Mouse (Mus musculus): ENCODE data around the gene Zfp423. TPM values are rescaled to one million over a fixed set of nuclear protein-coding genes. Genes with fewer than 3 reads are reported as not detected.

Zfp423 gene
- polyA plus RNA-seq, 1 experiment from 2014 or later: 36.6 TPM

GRCm38 (mm10) chr8:87636226-87636742, 323.1 kb downstream of the Zfp423 start:
- Histone ChIP-seq H3K27ac (no peak overlapping the region), H3K9me3 (no peaks in the 10 kb centered on the region), H3K9ac (no peak overlapping the region), H3K4me2 (no peak overlapping the region), H3K4me1 (no peaks in the 10 kb centered on the region), H3K4me3 (replicated peaks) (no peak overlapping the region), H3K27me3 (0 out of 2 replicates have a peak, but pooled peaks cover 5% of the 10 kb centered on the region), H3K36me3 (replicated peaks) (no peaks in the 10 kb centered on the region)
- WGBS: 87% methylated on average over 11 of the region's 11 CpGs
- no peak for ATAC-seq (ENCODE audit: low FRiP score)

GRCm38 (mm10) chr8:87631776-87632175, 327.6 kb downstream of the Zfp423 start:
- Histone ChIP-seq H3K4me3 (replicated peaks) (no peak overlapping the region), H3K4me2 (no peak overlapping the region)
- ATAC-seq (ENCODE audit: low FRiP score): no peak

GRCm38 (mm10) chr8:87629656-87630055, 329.7 kb downstream of the Zfp423 start:
- Histone ChIP-seq H3K9ac (no peak overlapping the region), H3K27me3 (peaks cover 3% of the 10 kb centered on the region; the same call in 1 of the 2 replicates), H3K4me3 (replicated peaks) (no peak overlapping the region), H3K4me1 (no peaks in the 10 kb centered on the region), H3K9me3 (no peaks in the 10 kb centered on the region), H3K27ac (no peak overlapping the region), H3K36me3 (replicated peaks) (no peaks in the 10 kb centered on the region), H3K4me2 (no peak overlapping the region)
- ATAC-seq (ENCODE audit: low FRiP score): no peak
- WGBS: 29% methylated on average over 6 of the region's 6 CpGs

More at GRCm38 (mm10) chr8:87631776-87632175, 327.6 kb downstream of the Zfp423 start:
- H3K36me3 ChIP-seq (replicated peaks): no peaks in the 10 kb centered on the region
- no peaks in the 10 kb centered on the region for H3K4me1 ChIP-seq
- H3K27ac ChIP-seq: no peak overlapping the region
- 88% methylated on average over 7 of the region's 7 CpGs for WGBS
- H3K27me3 ChIP-seq: peaks cover 3% of the 10 kb centered on the region; the same call in 1 of the 2 replicates
- no peak overlapping the region for H3K9ac ChIP-seq
- no peaks in the 10 kb centered on the region for H3K9me3 ChIP-seq

- H3K27me3 ChIP-seq: 0 out of 2 replicates have a peak, but pooled peaks cover 3% of the 10 kb centered on the region
- H3K9me3 ChIP-seq: no peaks in the 10 kb centered on the region
- H3K4me1 ChIP-seq: no peaks in the 10 kb centered on the region
- ATAC-seq (ENCODE audit: low FRiP score): no peak
- 89% methylated on average over 12 of the region's 12 CpGs for WGBS
- no peak overlapping the region for H3K4me3 ChIP-seq (replicated peaks)
- H3K36me3 ChIP-seq (replicated peaks): no peaks in the 10 kb centered on the region
- H3K9ac ChIP-seq: no peak overlapping the region
- H3K27ac ChIP-seq: no peak overlapping the region
- H3K4me2 ChIP-seq: no peak overlapping the region
Measured at GRCm38 (mm10) chr8:87621181-87621580, 338.2 kb downstream of the Zfp423 start.

- WGBS: 82% methylated on average over 6 of the region's 6 CpGs
- Histone ChIP-seq H3K27ac (no peak overlapping the region), H3K4me1 (peaks cover 4% of the 10 kb centered on the region; the same call in 1 of the 2 replicates), H3K36me3 (replicated peaks) (no peaks in the 10 kb centered on the region), H3K9me3 (no peaks in the 10 kb centered on the region), H3K4me3 (replicated peaks) (no peak overlapping the region), H3K4me2 (no peak overlapping the region), H3K27me3 (peaks cover 12% of the 10 kb centered on the region; the same call in 1 of the 2 replicates), H3K9ac (no peak overlapping the region)
- ATAC-seq (ENCODE audit: low FRiP score): no peak
Measured at GRCm38 (mm10) chr8:87620225-87620624, 339.2 kb downstream of the Zfp423 start.

- H3K4me3 ChIP-seq (replicated peaks): no peak overlapping the region
- H3K27ac ChIP-seq: no peak overlapping the region
- H3K9ac ChIP-seq: no peak overlapping the region
- ATAC-seq (ENCODE audit: low FRiP score): no peak
- H3K9me3 ChIP-seq: no peaks in the 10 kb centered on the region
- 69% methylated on average over 2 of the region's 2 CpGs for WGBS
- no peaks in the 10 kb centered on the region for H3K36me3 ChIP-seq (replicated peaks)
- peaks cover 12% of the 10 kb centered on the region; the same call in 1 of the 2 replicates for H3K27me3 ChIP-seq
- no peak overlapping the region for H3K4me2 ChIP-seq
- peaks cover 6% of the 10 kb centered on the region; the same call in 1 of the 2 replicates for H3K4me1 ChIP-seq
Measured at GRCm38 (mm10) chr8:87619529-87619928, 339.9 kb downstream of the Zfp423 start.

- 63% methylated on average over 7 of the region's 7 CpGs for WGBS
- no peak for ATAC-seq (ENCODE audit: low FRiP score)
Measured at GRCm38 (mm10) chr8:87619118-87619517, 340.3 kb downstream of the Zfp423 start.

GRCm38 (mm10) chr8:87613701-87614100, 345.7 kb downstream of the Zfp423 start:
- 100% methylated on average over 1 of the region's 1 CpGs for WGBS
- Histone ChIP-seq H3K4me1 (peaks cover 6% of the 10 kb centered on the region; the same call in 1 of the 2 replicates), H3K36me3 (replicated peaks) (no peaks in the 10 kb centered on the region), H3K9ac (no peak overlapping the region), H3K27me3 (peaks cover 12% of the 10 kb centered on the region; the same call in 1 of the 2 replicates), H3K4me2 (no peak overlapping the region), H3K27ac (no peak overlapping the region), H3K4me3 (replicated peaks) (no peak overlapping the region), H3K9me3 (no peaks in the 10 kb centered on the region)
- no peak for ATAC-seq (ENCODE audit: low FRiP score)

More at GRCm38 (mm10) chr8:87619118-87619517, 340.3 kb downstream of the Zfp423 start:
- Histone ChIP-seq H3K27me3 (peaks cover 12% of the 10 kb centered on the region; the same call in 1 of the 2 replicates), H3K4me2 (no peak overlapping the region), H3K9ac (no peak overlapping the region), H3K27ac (no peak overlapping the region), H3K4me1 (peaks cover 6% of the 10 kb centered on the region; the same call in 1 of the 2 replicates), H3K36me3 (replicated peaks) (no peaks in the 10 kb centered on the region), H3K9me3 (no peaks in the 10 kb centered on the region), H3K4me3 (replicated peaks) (no peak overlapping the region)

Other genes starting within 250 kb of the Zfp423 start
- 51.4 and 52.0 TPM in 2 replicates for gene Cnep1r1, start 159.2 kb upstream of the Zfp423 start, polyA plus RNA-seq (2016; fragmentation: Nextera tagmentation; extraction: Ambion mirVana)
- gene Heatr3, start 178.3 kb upstream of the Zfp423 start, polyA plus RNA-seq (2016; fragmentation: Nextera tagmentation; extraction: Ambion mirVana): 43.3 and 43.7 TPM in 2 replicates
- gene Tent4b, start 239.6 kb upstream of the Zfp423 start, polyA plus RNA-seq (2016; fragmentation: Nextera tagmentation; extraction: Ambion mirVana): 11.2 and 12.7 TPM in 2 replicates

All from forebrain, embryonic 12.5 days (tissue).